Mouse (Mus musculus) bone marrow, adult 2 months (tissue): ENCODE results near the gene Izumo1r. TPM values are rescaled to one million over a fixed set of nuclear protein-coding genes. Genes with fewer than 3 reads are reported as not detected.

Experiments
- H3K27ac ChIP-seq: fragments of 200-500 bp; 2 replicates; pipeline ENCODE4 v1.5.1; 2012; ENCODE audit warnings: low read depth, mild to moderate bottlenecking, control low read depth, inconsistent platforms, low read length; ENCODE audit not compliant: control insufficient read depth, poor library complexity, insufficient read depth
- H3K4me1 ChIP-seq: fragments of 200-500 bp; 2 replicates; pipeline ENCODE4 v1.6.1; 2011; ENCODE audit warnings: low read length; ENCODE audit not compliant: control insufficient read depth, insufficient read depth
- H3K4me3 ChIP-seq: fragments of 200-500 bp; replicated peaks from 2 replicates; pipeline ENCODE3; 2011; ENCODE audit warnings: mild to moderate bottlenecking, low read depth, low read length, control low read depth; ENCODE audit not compliant: control insufficient read depth
- CTCF ChIP-seq: fragments of 200-500 bp; IDR thresholded peaks from 2 replicates; pipeline ENCODE4 v1.5.1; 2011; ENCODE audit warnings: low read length, control low read depth; ENCODE audit not compliant: control insufficient read depth, insufficient read depth
- POLR2A ChIP-seq: fragments of 200-500 bp; IDR thresholded peaks from 2 replicates; pipeline ENCODE4 v1.6.1; 2011; ENCODE audit warnings: low read depth, mild to moderate bottlenecking, control low read depth, low read length, borderline replicate concordance; ENCODE audit not compliant: control insufficient read depth
- WGBS: fragments of 180-500 bp; shearing (Covaris S2); methylation state at CpG from one replicate; pipeline ENCODE4 v1.1.7; 2018; 5-methylcytosine and 5-hydroxymethylcytosine counted together
- polyA plus RNA-seq: library from polyadenylated mRNA; stranded (reverse); fragments of >200 nt; gene quantifications from 2 replicates; pipeline ENCODE4 v1.2.4, GENCODE M21; 2011; ENCODE audit warnings: low replicate concordance; ENCODE audit not compliant: missing spikeins, insufficient read depth, insufficient read length

Gene Izumo1r
- polyA plus RNA-seq, 1 experiment, result 1.2 TPM

- no peaks in the 10 kb centered on the region; the same call in 1 of the 2 replicates for H3K4me1 ChIP-seq
- H3K27ac ChIP-seq, result no peak overlapping the region
- no peak overlapping the region for H3K4me3 ChIP-seq
- 90% methylated on average over 2 of the region's 2 CpGs for WGBS
- TF ChIP-seq CTCF, result no peak
- TF ChIP-seq POLR2A, result no peak
Measured at GRCm38 (mm10) chr9:14902416-14902815, 1.3 kb downstream of the Izumo1r start.

- 65% methylated on average over 7 of the region's 7 CpGs for WGBS
- H3K4me3 ChIP-seq, result no peak overlapping the region
- TF ChIP-seq CTCF, result no peak
- no peak for TF ChIP-seq POLR2A
- H3K27ac ChIP-seq, result no peak overlapping the region
- H3K4me1 ChIP-seq, result no peaks in the 10 kb centered on the region; the same call in 1 of the 2 replicates
Measured at GRCm38 (mm10) chr9:14901757-14902156, 2.0 kb downstream of the Izumo1r start.

- H3K4me3 ChIP-seq, result no peak overlapping the region
- TF ChIP-seq CTCF, result no peak
- TF ChIP-seq POLR2A, result no peak
- H3K27ac ChIP-seq, result no peak overlapping the region
- H3K4me1 ChIP-seq, result no peaks in the 10 kb centered on the region
- 90% methylated on average over 3 of the region's 3 CpGs for WGBS
Measured at GRCm38 (mm10) chr9:14897102-14897501, 6.6 kb downstream of the Izumo1r start.

GRCm38 (mm10) chr9:14895237-14895835 lies 8.4 kb downstream of the Izumo1r start:
- TF ChIP-seq POLR2A, result no peak
- whole genome bisulfite sequencing, result 57% methylated on average over 7 of the region's 7 CpGs
- Histone ChIP-seq H3K4me3 (no peak overlapping the region), H3K27ac (no peak overlapping the region), H3K4me1 (no peaks in the 10 kb centered on the region)

GRCm38 (mm10) chr9:14894628-14895027 lies 9.1 kb downstream of the Izumo1r start:
- 76% methylated on average over 3 of the region's 3 CpGs for WGBS
- no peak overlapping the region for H3K4me3 ChIP-seq
- H3K27ac ChIP-seq, result no peak overlapping the region
- TF ChIP-seq POLR2A (no peak), CTCF (no peak)
- H3K4me1 ChIP-seq, result no peaks in the 10 kb centered on the region

GRCm38 (mm10) chr9:14893388-14893787 lies 10.4 kb downstream of the Izumo1r start:
- TF ChIP-seq POLR2A (no peak), CTCF (no peak)
- WGBS, result 44% methylated on average over 9 of the region's 9 CpGs

GRCm38 (mm10) chr9:14891891-14892290 lies 11.9 kb downstream of the Izumo1r start:
- WGBS, result 86% methylated on average over 5 of the region's 5 CpGs
- no peak overlapping the region for H3K4me3 ChIP-seq
- no peak for TF ChIP-seq POLR2A
- no peak for TF ChIP-seq CTCF

More at GRCm38 (mm10) chr9:14893388-14893787, 10.4 kb downstream of the Izumo1r start:
- Histone ChIP-seq H3K27ac (no peak overlapping the region), H3K4me3 (no peak overlapping the region), H3K4me1 (no peaks in the 10 kb centered on the region)

GRCm38 (mm10) chr9:14890699-14891098 lies 13.1 kb downstream of the Izumo1r start:
- 84% methylated on average over 3 of the region's 3 CpGs for WGBS
- H3K27ac ChIP-seq, result no peak overlapping the region
- no peak overlapping the region for H3K4me3 ChIP-seq
- H3K4me1 ChIP-seq, result no peaks in the 10 kb centered on the region
- TF ChIP-seq POLR2A, result no peak
- TF ChIP-seq CTCF, result no peak

More at GRCm38 (mm10) chr9:14891891-14892290, 11.9 kb downstream of the Izumo1r start:
- Histone ChIP-seq H3K27ac (no peak overlapping the region), H3K4me1 (no peaks in the 10 kb centered on the region)

- Histone ChIP-seq H3K4me3 (no peak overlapping the region), H3K27ac (no peak overlapping the region), H3K4me1 (no peaks in the 10 kb centered on the region)
- WGBS, result 79% methylated on average over 6 of the region's 6 CpGs
- no peak for TF ChIP-seq POLR2A
- no peak for TF ChIP-seq CTCF
Measured at GRCm38 (mm10) chr9:14888671-14889070, 15.1 kb downstream of the Izumo1r start.
